Mouse (Mus musculus) retina, postnatal 7 days (tissue): ENCODE data around the gene Stx6.

ENCODE experiments used
- DNase-seq: peaks from one replicate; pipeline ENCODE4 v3.0.0-alpha.2; 2012; ENCODE audit warnings: low read depth, low spot score

Stx6 gene

GRCm38 (mm10) chr1:155158141-155158969 lies at the start of gene Stx6:
Stx6 (plus strand) TSS chr1:155158715.
- DNase-seq: peak; percentile 96

- DNase-seq: no peak
These were observed 48.8 kb upstream of the Stx6 start for GRCm38 (mm10) chr1:155109387-155110350.

- no peak for DNase-seq
These were observed 47.0 kb upstream of the Stx6 start for GRCm38 (mm10) chr1:155111491-155111890.

GRCm38 (mm10) chr1:155112118-155112517 lies 46.4 kb upstream of the Stx6 start:
- DNase-seq: no peak

- DNase-seq: no peak
These were observed 45.6 kb upstream of the Stx6 start for GRCm38 (mm10) chr1:155112875-155113274.

GRCm38 (mm10) chr1:155113946-155114345 lies 44.6 kb upstream of the Stx6 start:
- DNase-seq: peak; percentile 48

- DNase-seq: no peak
These were observed 38.8 kb upstream of the Stx6 start for GRCm38 (mm10) chr1:155119719-155120118.

- DNase-seq: no peak
These were observed 36.3 kb upstream of the Stx6 start for GRCm38 (mm10) chr1:155121977-155122939.

GRCm38 (mm10) chr1:155124397-155124796 lies 34.1 kb upstream of the Stx6 start:
- DNase-seq: no peak

- DNase-seq: no peak
These were observed 31.8 kb upstream of the Stx6 start for GRCm38 (mm10) chr1:155126716-155127115.

GRCm38 (mm10) chr1:155127429-155127934 lies 31.0 kb upstream of the Stx6 start:
- DNase-seq: no peak

GRCm38 (mm10) chr1:155134866-155135265 lies 23.6 kb upstream of the Stx6 start:
- no peak for DNase-seq

- DNase-seq: no peak
These were observed 19.7 kb upstream of the Stx6 start for GRCm38 (mm10) chr1:155138795-155139194.

GRCm38 (mm10) chr1:155140076-155140475 lies 18.4 kb upstream of the Stx6 start:
- peak; percentile 28 for DNase-seq

- DNase-seq: no peak
These were observed 12.9 kb upstream of the Stx6 start for GRCm38 (mm10) chr1:155145620-155146019.

GRCm38 (mm10) chr1:155146572-155146980 lies 11.9 kb upstream of the Stx6 start, which contains the start of gene Mr1:
Mr1 (minus strand) TSS chr1:155146814.
- DNase-seq: peak; percentile 27

- DNase-seq: no peak
These were observed 11.3 kb upstream of the Stx6 start for GRCm38 (mm10) chr1:155147228-155147627.

- no peak for DNase-seq
These were observed 9.1 kb upstream of the Stx6 start for GRCm38 (mm10) chr1:155149403-155149802.

GRCm38 (mm10) chr1:155150821-155151220 lies 7.7 kb upstream of the Stx6 start:
- DNase-seq: no peak

- no peak for DNase-seq
These were observed 4.6 kb upstream of the Stx6 start for GRCm38 (mm10) chr1:155153906-155154305.

GRCm38 (mm10) chr1:155158970-155159484 lies 512 bp downstream of the Stx6 start:
- peak; percentile 32 for DNase-seq
